Mouse (Mus musculus) urinary bladder, postnatal 14 days (tissue): Measurements from ENCODE around the gene Prdx1.

Experiments used
- DNase-seq: peaks from one replicate; pipeline ENCODE4 v3.0.0; 2021; ENCODE audit warnings: low spot score

The Prdx1 gene

DNA sequence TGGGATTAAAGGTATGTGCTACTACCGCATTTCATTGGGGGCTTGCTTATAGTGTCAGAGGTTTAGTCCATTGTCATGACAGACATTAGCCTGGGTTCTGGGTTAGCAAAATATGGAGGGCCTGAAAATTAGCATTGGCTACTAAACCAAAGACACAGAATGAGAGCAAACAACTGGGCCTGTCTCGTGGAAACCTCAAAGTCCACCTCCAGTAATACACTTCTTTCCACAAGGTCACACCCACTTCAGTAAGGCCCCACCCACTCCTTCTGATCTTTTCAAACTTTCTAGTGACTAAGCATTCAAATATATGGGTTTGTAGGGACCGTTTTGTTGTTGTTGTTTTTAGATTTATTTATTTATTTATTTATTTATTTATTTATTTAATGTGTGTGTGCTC, 44.2 kb downstream of the Prdx1 start:
- no peak for DNase-seq

DNA sequence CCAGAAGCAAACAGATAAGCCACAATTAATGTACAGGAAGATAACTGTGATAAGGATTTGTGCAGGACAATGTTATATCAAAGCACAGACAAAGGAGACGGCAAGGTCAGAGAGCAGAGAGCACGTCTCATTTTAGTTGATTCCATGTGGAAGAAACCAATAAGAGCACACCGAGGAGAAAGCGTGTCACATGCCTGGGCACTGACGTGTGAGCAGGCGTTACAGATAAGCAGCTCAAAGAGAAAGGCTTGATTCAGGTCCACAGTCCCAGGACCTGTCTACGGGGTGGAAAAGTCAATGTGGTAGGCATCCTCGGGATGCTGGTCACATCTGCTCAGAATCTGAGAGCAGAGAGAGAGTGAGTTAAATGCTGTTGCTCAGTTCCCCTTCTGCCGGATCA, 45.7 kb downstream of the Prdx1 start:
- DNase-seq, result no peak

DNA sequence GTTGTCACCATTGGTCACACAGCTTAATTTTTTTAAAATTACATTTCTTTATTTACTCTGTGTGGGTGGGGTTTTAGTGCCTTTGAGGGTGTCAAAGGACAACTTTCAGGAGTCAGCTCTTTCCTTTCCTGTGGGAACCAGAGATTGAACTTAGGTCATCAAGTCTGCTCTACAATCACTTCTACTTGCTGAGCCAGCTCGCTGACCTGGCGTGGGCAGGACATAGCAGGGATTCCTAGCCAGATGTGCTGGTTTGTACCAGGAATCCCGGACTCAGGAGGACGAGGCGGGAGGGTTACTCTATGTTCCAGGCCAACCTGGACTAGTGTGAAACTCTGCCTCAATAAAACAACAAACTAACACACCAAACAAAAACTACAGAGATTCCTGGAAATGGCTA, 47.0 kb downstream of the Prdx1 start:
- no peak for DNase-seq

DNA sequence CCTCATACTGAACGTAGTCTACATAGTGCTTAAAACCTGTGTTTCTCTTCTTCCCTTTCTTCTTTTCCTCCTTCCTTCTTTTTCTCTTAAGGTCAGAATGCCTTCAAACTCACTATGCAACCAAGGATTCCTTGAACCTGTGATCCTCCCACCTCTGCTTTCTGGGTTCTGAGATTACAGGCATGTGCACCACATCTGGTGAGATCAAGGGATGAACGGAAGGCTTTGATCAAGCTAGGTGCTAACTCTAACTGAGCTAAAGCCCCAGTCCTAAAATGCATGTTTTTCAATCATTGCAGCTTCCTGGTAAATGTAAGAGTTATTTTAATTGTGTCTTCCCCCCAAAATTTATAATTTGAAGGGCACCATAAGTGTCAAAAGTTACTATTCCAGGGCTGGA, 49.7 kb downstream of the Prdx1 start:
- no peak for DNase-seq

DNA sequence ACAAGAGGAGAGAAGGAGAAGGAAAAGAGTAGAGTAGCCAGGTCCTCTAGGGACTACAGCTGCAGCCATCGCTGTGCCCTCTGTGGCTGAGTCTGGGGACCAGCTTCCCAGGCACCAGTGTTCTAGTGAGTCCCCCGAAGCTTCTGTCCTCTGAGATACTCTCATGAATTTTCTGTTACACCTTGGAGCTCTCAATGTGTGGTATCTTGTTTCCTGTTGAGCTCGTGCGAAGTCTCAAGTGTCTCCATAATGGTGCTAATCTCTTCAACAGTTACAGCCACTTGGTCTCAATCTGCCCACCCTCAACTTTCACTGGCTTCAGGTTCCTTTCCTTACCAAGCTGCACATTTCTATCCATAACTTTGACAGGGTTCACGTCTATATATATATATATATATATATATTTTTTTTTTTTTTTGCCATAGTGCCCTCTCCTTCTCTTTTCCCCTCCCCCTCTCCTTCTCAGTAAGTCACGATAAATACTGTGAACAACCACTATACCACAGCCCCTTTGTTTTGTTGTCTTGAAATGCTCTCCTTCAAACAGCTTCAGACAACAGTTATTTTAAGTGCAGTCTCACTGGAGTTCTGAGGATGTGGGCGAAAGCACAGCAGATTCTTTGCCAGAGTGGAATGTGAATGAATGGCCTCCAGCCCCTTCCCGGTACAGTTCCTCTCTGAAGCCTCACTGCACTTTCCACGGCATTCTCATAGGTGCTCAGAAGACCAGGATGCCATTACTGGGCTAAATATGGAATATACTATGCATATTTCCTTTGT, 53.8 kb downstream of the Prdx1 start:
- DNase-seq, result no peak

DNA sequence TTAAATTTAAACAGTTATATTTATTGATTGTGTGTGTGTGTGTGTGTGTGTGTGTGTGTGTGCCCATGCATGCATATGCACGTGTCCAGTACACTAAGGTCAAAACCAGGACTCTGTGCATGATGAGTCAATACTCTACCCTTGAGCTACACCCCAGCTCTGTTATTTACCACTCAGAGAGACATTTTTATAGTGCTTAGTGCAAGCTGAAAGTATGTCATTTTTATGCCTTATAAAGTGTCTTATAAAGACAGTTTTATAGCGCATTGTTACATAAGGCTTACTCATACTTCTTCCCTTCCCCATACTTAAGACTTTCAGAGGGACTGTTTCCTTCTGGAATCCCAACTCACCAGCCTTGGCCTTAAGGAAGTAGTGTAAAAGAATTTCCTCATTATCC, 64.4 kb downstream of the Prdx1 start:
- no peak for DNase-seq
